Mouse (Mus musculus) spleen, adult 2 months (tissue): Measurements from ENCODE around the gene Ptcra. TPM values are rescaled to one million over a fixed set of nuclear protein-coding genes. Genes with fewer than 3 reads are reported as not detected.

Source experiments
- DNase-seq, 2 experiments: peaks; one replicate each; pipeline versions ENCODE4 v3.0.0 to v3.0.0-alpha.2; 2012 to 2021; ENCODE audit warnings: low spot score in 2 of 2, low read depth in 1 of 2
- H3K27ac ChIP-seq: fragments of 200-500 bp; 2 replicates; pipeline ENCODE4 v1.5.1; 2012; ENCODE audit warnings: low read length, inconsistent platforms; ENCODE audit not compliant: insufficient read depth
- H3K27me3 ChIP-seq: fragments of 200-500 bp; 2 replicates; pipeline ENCODE4 v1.6.1; 2012; ENCODE audit warnings: mild to moderate bottlenecking, moderate library complexity, low read length, inconsistent platforms; ENCODE audit not compliant: control insufficient read depth, insufficient read depth
- H3K36me3 ChIP-seq: fragments of 200-500 bp; 2 replicates; pipeline ENCODE4 v1.6.1; 2012; ENCODE audit warnings: mild to moderate bottlenecking, low read length, inconsistent platforms; ENCODE audit not compliant: control insufficient read depth, insufficient read depth
- H3K4me1 ChIP-seq: fragments of 200-500 bp; 2 replicates; pipeline ENCODE4 v1.6.1; 2011; ENCODE audit warnings: inconsistent platforms; ENCODE audit not compliant: control insufficient read depth, insufficient read depth, insufficient read length
- H3K4me3 ChIP-seq: fragments of 200-500 bp; 2 replicates; pipeline ENCODE4 v1.5.1; 2011; ENCODE audit warnings: mild to moderate bottlenecking, inconsistent platforms; ENCODE audit not compliant: insufficient read depth, insufficient read length; ENCODE audit errors: extremely low read depth
- CTCF ChIP-seq: fragments of 200-500 bp; IDR thresholded peaks from 2 replicates; pipeline ENCODE4 v1.5.1; 2011; ENCODE audit warnings: mild to moderate bottlenecking, inconsistent platforms; ENCODE audit not compliant: insufficient read depth, insufficient read length, insufficient replicate concordance; ENCODE audit errors: extremely low read depth
- POLR2A ChIP-seq: fragments of 200-500 bp; IDR thresholded peaks from 2 replicates; pipeline ENCODE4 v1.6.1; 2011; ENCODE audit warnings: low read depth, low read length, inconsistent platforms
- WGBS: fragments of 180-500 bp; shearing (Covaris S2); methylation state at CpG from one replicate; pipeline ENCODE4 v1.1.7; 2018; 5-methylcytosine and 5-hydroxymethylcytosine counted together
- polyA plus RNA-seq: library from polyadenylated mRNA; depleted of rRNA; stranded (reverse); fragments of >200 nt; gene quantifications from 2 replicates; pipeline ENCODE4 v1.2.3, GENCODE M21; 2012; rRNA removed

Gene Ptcra
- 0.08 and 0.20 TPM in 2 replicates for polyA plus RNA-seq

GRCm38 (mm10) chr17:46763544-46763943 lies at the start of gene Ptcra:
Gene Ptcra, minus strand, starts transcription at chr17:46763712.
- Histone ChIP-seq H3K27me3 (no peaks in the 10 kb centered on the region), H3K27ac (no peak within 1 kb of the TSS), H3K4me3 (no peak within 1 kb of the TSS), H3K4me1 (no peaks in the 10 kb centered on the region), H3K36me3 (no peaks in the 10 kb centered on the region)
- TF ChIP-seq POLR2A (no peak), CTCF (no peak)
- no peak for DNase-seq
- 66% methylated on average over 2 of the region's 2 CpGs for WGBS

- TF ChIP-seq CTCF, result no peak
- no peak for TF ChIP-seq POLR2A
- H3K27me3 ChIP-seq, result no peaks in the 10 kb centered on the region
- WGBS, result 94% methylated on average over 1 of the region's 1 CpGs
- H3K4me1 ChIP-seq, result no peaks in the 10 kb centered on the region
- peaks cover 40% of the 10 kb centered on the region for H3K36me3 ChIP-seq
- DNase-seq, result no peak
- no peak overlapping the region for H3K27ac ChIP-seq
- H3K4me3 ChIP-seq, result no peak overlapping the region
Measured at GRCm38 (mm10) chr17:46812442-46812841, 48.9 kb upstream of the Ptcra start.

- Histone ChIP-seq H3K4me1 (no peaks in the 10 kb centered on the region), H3K4me3 (no peak overlapping the region), H3K27ac (no peak overlapping the region), H3K27me3 (no peaks in the 10 kb centered on the region), H3K36me3 (peaks cover 52% of the 10 kb centered on the region)
- TF ChIP-seq CTCF (no peak), POLR2A (no peak)
- no peak for DNase-seq
- WGBS, result 93% methylated on average over 3 of the region's 3 CpGs
Measured at GRCm38 (mm10) chr17:46810672-46811071, 47.2 kb upstream of the Ptcra start.

- no peak for TF ChIP-seq POLR2A
- TF ChIP-seq CTCF, result no peak
- H3K36me3 ChIP-seq, result peaks cover 56% of the 10 kb centered on the region
- H3K27me3 ChIP-seq, result no peaks in the 10 kb centered on the region
- H3K4me3 ChIP-seq, result no peak overlapping the region
- no peak overlapping the region for H3K27ac ChIP-seq
- 88% methylated on average over 6 of the region's 6 CpGs for WGBS
- H3K4me1 ChIP-seq, result no peaks in the 10 kb centered on the region
- no peak for DNase-seq
Measured at GRCm38 (mm10) chr17:46809131-46809830, 45.8 kb upstream of the Ptcra start.

DNA sequence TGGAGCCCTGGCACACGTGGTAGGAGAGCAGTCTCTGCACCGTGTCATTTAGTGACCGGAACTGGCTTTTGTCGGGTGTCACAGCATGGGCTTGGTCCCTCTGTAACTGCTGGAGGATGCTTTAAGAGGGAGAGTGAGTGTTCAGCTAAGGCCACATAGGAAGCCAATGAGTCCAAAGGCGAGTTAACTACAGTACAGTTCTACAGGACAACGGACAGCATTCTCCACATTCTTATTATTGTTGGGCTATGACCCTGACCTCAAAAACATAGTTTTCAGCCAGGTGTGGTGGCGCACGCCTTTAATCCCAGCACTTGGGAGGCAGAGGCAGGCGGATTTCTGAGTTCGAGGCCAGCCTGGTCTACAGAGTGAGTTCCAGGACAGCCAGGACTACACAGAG lies 44.9 kb upstream of the Ptcra start:
- H3K27me3 ChIP-seq, result no peaks in the 10 kb centered on the region
- H3K4me1 ChIP-seq, result no peaks in the 10 kb centered on the region
- 95% methylated on average over 10 of the region's 10 CpGs for WGBS
- H3K4me3 ChIP-seq, result no peak overlapping the region
- peaks cover 57% of the 10 kb centered on the region for H3K36me3 ChIP-seq
- DNase-seq, result no peak
- no peak for TF ChIP-seq CTCF
- TF ChIP-seq POLR2A, result no peak
- no peak overlapping the region for H3K27ac ChIP-seq

GRCm38 (mm10) chr17:46801761-46802160 lies 38.2 kb upstream of the Ptcra start:
- Histone ChIP-seq H3K4me3 (no peak overlapping the region), H3K27me3 (no peaks in the 10 kb centered on the region), H3K27ac (no peak overlapping the region), H3K4me1 (no peaks in the 10 kb centered on the region; the same call in 1 of the 2 replicates), H3K36me3 (peaks cover 40% of the 10 kb centered on the region)
- no peak for DNase-seq
- 77% methylated on average over 6 of the region's 6 CpGs for WGBS
- TF ChIP-seq POLR2A, result no peak
- no peak for TF ChIP-seq CTCF

DNA sequence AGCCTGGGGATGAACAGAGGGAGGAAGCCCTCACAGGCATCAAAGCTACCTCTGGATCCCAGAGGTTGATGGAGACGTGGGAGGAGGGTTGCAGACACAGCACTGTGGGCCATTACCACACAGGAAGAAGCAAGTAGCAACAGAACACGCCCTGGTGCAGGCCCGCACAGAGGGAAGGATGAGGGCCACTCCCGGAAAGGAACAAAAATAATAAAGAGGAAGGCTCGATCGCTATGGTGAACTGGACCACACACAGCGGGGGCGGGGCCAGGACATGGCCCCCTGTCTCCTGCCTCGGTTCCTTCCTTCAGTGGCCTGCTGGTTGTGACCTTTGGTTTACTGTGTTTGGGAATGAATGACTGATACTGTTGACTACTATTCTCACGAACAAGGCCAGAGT lies 36.2 kb upstream of the Ptcra start:
- Histone ChIP-seq H3K27ac (no peak overlapping the region), H3K36me3 (peaks cover 27% of the 10 kb centered on the region)
- WGBS, result 70% methylated on average over 10 of the region's 10 CpGs

More for the DNA sequence above, 36.2 kb upstream of the Ptcra start:
- no peaks in the 10 kb centered on the region; the same call in 1 of the 2 replicates for H3K4me1 ChIP-seq
- H3K4me3 ChIP-seq, result no peak overlapping the region
- DNase-seq, result no peak
- TF ChIP-seq CTCF, result no peak
- TF ChIP-seq POLR2A, result no peak
- H3K27me3 ChIP-seq, result no peaks in the 10 kb centered on the region
